Mouse (Mus musculus): ENCODE results near the gene Tgm7. TPM values are rescaled to one million over a fixed set of nuclear protein-coding genes. Genes with fewer than 3 reads are reported as not detected.

The Tgm7 gene
- polyA plus RNA-seq, 1 experiment from 2014 or later, result not detected

DNA sequence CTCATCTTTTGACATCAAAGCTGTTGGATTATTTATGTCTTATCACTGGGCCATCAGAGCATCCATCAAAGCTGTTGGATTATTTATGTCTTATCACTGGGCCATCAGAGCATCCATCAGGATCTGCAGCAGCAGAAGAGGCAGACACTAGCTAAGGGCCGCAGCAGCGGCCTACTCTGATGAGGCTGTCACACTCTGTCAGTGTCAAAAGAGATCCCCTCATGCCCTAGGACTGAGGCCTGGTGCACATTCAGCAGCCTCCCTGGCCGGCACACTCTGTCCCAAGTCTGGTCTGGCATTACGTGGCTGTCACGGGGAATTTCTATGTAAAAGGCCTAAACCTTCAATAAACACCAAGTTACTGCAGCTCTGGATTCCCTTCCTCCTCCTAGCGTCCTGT lies 40.1 kb downstream of the Tgm7 start:
- Histone ChIP-seq H3K9ac (replicated peaks) (no peak overlapping the region), H3K27me3 (no peaks in the 10 kb centered on the region), H3K9me3 (no peaks in the 10 kb centered on the region), H3K4me3 (replicated peaks) (no peak overlapping the region), H3K36me3 (no peaks in the 10 kb centered on the region), H3K4me1 (replicated peaks) (no peaks in the 10 kb centered on the region), H3K4me2 (no peak overlapping the region), H3K27ac (no peak overlapping the region)
- WGBS, result 68% methylated on average over 6 of the region's 6 CpGs
- ATAC-seq (ENCODE audit: insufficient number of reproducible peaks, insufficient read depth, low FRiP score, low TSS enrichment, low read depth), result no peak

DNA sequence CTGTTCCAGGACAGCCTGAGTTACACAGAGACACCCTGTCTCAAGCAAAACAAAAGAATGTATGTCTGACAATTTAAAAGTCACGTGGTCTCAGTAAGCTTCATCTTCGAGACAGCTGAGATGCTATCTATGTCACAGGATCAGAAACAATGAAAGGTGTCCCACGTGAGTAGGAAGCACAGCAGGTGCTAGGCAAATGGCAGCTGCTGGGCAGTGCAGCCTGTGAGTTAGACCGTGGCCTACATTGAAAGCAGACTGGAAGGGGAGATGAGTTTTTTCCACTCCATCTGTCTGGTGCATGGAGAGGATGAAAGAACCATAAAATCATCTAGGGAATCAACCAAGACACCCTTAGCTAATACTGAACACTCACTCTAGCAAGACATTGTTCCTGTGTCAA lies 42.5 kb downstream of the Tgm7 start:
- no peak for ATAC-seq (ENCODE audit: insufficient number of reproducible peaks, insufficient read depth, low FRiP score, low TSS enrichment, low read depth)
- Histone ChIP-seq H3K9me3 (no peaks in the 10 kb centered on the region), H3K4me2 (no peak overlapping the region), H3K4me1 (replicated peaks) (no peaks in the 10 kb centered on the region), H3K27ac (no peak overlapping the region), H3K4me3 (replicated peaks) (no peak overlapping the region), H3K9ac (replicated peaks) (no peak overlapping the region), H3K36me3 (no peaks in the 10 kb centered on the region), H3K27me3 (no peaks in the 10 kb centered on the region)
- whole genome bisulfite sequencing, result 73% methylated on average over 4 of the region's 4 CpGs

DNA sequence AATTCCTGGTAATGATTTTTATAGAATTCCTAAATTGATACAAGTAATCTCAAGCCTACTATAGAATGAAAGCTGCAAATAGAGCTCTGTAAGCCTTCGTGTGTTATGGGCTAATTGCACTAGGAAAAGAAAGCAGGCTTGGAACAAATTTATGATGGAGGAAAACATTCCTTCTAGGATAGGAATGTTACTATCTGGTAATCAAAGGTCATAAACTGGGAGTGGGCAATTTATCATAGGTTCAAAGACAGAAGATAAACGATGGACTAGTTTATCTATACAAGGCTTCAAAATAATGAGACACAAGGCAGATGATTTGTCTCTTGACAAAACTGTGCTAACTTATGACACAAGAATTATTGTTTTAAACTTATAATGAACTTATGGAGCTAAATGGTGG lies 48.3 kb downstream of the Tgm7 start:
- H3K4me1 ChIP-seq (replicated peaks), result no peaks in the 10 kb centered on the region
- no peak overlapping the region for H3K4me3 ChIP-seq (replicated peaks)
- no peak overlapping the region for H3K9ac ChIP-seq (replicated peaks)
- ATAC-seq (ENCODE audit: insufficient number of reproducible peaks, insufficient read depth, low FRiP score, low TSS enrichment, low read depth), result no peak
- H3K9me3 ChIP-seq, result no peaks in the 10 kb centered on the region
- H3K27me3 ChIP-seq, result no peaks in the 10 kb centered on the region
- 58% methylated on average over 2 of the region's 2 CpGs for WGBS
- H3K36me3 ChIP-seq, result no peaks in the 10 kb centered on the region
- no peak overlapping the region for H3K27ac ChIP-seq
- no peak overlapping the region for H3K4me2 ChIP-seq

DNA sequence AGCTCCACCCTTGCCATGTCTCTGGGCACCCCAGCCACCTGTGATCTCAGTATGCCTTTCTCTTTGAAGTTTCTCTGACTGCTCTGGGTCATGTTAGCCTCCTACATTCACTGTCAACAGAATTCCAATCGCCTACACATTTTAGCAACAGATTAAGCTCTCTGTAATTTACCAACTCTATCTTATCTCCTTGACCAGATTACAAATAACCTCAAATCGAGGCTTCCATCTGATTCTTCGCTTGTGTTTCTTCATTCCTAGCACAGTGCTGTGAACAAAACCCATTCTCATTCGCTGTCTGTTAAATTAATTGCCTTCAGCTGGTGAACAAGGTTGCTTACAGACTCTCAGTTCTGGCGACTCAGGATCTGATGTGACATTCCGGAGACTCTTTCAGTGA lies 51.6 kb downstream of the Tgm7 start:
- Histone ChIP-seq H3K4me3 (replicated peaks) (no peak overlapping the region), H3K9ac (replicated peaks) (no peak overlapping the region), H3K9me3 (no peaks in the 10 kb centered on the region), H3K36me3 (no peaks in the 10 kb centered on the region), H3K4me2 (no peak overlapping the region), H3K27ac (no peak overlapping the region), H3K27me3 (no peaks in the 10 kb centered on the region), H3K4me1 (replicated peaks) (no peaks in the 10 kb centered on the region)
- 61% methylated on average over 6 of the region's 6 CpGs for WGBS
- no peak for ATAC-seq (ENCODE audit: insufficient number of reproducible peaks, insufficient read depth, low FRiP score, low TSS enrichment, low read depth)

DNA sequence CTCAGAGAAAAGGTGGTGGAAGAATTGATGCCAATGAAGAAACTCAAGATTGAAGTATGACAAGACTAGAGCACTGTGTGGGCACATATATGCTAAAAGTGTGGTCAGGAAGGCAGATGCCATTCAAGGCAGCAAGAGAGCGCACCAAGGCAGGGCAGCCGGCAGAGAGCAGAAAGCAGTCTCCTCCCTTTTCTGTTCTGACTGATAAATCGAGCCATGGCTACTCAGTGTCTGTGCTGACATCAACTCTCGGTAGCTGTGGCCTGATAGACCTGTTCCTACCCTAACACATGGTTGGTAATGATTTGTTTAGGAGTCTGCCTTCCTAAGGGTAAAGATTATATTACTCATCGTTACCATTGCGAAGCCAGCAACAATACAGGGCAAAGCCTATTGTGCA lies 53.7 kb downstream of the Tgm7 start:
- H3K9ac ChIP-seq (replicated peaks), result no peak overlapping the region
- H3K9me3 ChIP-seq, result no peaks in the 10 kb centered on the region
- no peaks in the 10 kb centered on the region for H3K4me1 ChIP-seq (replicated peaks)
- 88% methylated on average over 6 of the region's 6 CpGs for WGBS
- H3K27ac ChIP-seq, result no peak overlapping the region
- no peaks in the 10 kb centered on the region for H3K27me3 ChIP-seq
- ATAC-seq (ENCODE audit: insufficient number of reproducible peaks, insufficient read depth, low FRiP score, low TSS enrichment, low read depth), result no peak
- no peak overlapping the region for H3K4me2 ChIP-seq
- H3K36me3 ChIP-seq, result no peaks in the 10 kb centered on the region
- no peak overlapping the region for H3K4me3 ChIP-seq (replicated peaks)

DNA sequence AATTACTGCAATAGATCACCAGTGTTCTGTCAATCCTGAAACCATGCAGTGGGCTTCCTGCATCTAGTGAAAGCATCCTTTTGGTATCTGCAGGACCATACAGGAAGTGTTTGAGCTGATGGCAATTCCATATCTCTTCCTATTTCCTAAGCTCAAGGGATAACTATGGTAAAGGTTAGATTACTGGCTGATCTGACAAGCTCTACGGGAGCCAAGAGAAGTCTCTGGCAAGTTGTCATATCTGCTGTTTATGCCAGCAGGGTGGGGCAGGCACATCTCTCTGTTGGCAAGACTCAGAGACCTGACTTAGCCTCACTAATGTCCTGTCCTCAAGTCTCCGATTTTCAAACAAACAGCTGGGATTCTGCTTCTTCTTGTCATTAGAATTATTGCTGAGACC lies 55.5 kb downstream of the Tgm7 start:
- ATAC-seq (ENCODE audit: insufficient number of reproducible peaks, insufficient read depth, low FRiP score, low TSS enrichment, low read depth), result no peak

DNA sequence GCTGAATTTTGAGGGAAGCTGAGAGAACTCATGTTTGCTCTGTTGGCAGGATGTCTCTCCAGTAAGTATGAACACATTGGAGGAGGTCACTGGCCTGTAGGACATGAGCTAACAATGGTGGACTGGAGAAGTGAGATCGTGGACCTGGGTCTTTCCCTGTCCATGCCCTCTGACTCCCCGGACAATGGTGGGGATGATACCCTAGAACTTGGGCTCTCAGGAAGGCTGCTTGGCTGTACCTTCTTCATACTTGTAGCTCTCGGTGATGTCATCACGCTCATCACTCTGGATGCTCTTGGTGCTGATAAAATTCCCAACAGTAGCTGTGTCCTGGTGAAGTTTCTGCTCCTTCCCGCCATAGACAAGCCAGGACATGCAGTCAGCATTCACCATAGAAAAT lies 57.4 kb downstream of the Tgm7 start:
- 87% methylated on average over 5 of the region's 5 CpGs for WGBS
- Histone ChIP-seq H3K4me1 (replicated peaks) (no peaks in the 10 kb centered on the region), H3K9me3 (no peaks in the 10 kb centered on the region), H3K27me3 (no peaks in the 10 kb centered on the region), H3K4me2 (no peak overlapping the region), H3K27ac (no peak overlapping the region), H3K4me3 (replicated peaks) (no peak overlapping the region), H3K36me3 (no peaks in the 10 kb centered on the region), H3K9ac (replicated peaks) (no peak overlapping the region)
- ATAC-seq (ENCODE audit: insufficient number of reproducible peaks, insufficient read depth, low FRiP score, low TSS enrichment, low read depth), result no peak

More for the DNA sequence above, 55.5 kb downstream of the Tgm7 start:
- no peak overlapping the region for H3K4me3 ChIP-seq (replicated peaks)
- no peak overlapping the region for H3K9ac ChIP-seq (replicated peaks)
- no peak overlapping the region for H3K27ac ChIP-seq
- no peaks in the 10 kb centered on the region for H3K9me3 ChIP-seq
- H3K4me1 ChIP-seq (replicated peaks), result no peaks in the 10 kb centered on the region
- WGBS, result 69% methylated on average over 2 of the region's 2 CpGs
- no peaks in the 10 kb centered on the region for H3K36me3 ChIP-seq
- no peaks in the 10 kb centered on the region for H3K27me3 ChIP-seq
- H3K4me2 ChIP-seq, result no peak overlapping the region

DNA sequence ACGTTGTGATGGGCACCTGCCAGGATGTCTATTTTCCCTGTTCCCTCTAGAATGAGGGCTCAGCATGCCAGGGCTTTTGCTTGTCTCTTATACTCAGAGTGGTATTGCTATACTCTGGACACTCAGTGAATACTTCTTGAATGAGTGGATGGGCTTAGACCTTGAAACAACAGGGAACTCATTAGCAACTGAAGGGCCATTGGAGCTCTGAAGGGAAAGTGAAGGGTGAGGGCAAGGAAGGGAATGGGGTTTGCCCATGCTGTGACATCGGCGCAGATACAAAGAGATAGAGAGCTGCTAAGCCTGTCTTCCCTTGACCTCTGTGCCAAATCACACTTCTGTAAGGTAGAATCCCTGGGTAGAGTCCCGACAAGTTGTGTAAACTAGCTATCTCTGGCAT lies 63.9 kb downstream of the Tgm7 start:
- H3K4me2 ChIP-seq, result no peak overlapping the region
- no peak for ATAC-seq (ENCODE audit: insufficient number of reproducible peaks, insufficient read depth, low FRiP score, low TSS enrichment, low read depth)
- no peaks in the 10 kb centered on the region for H3K27me3 ChIP-seq
- H3K4me3 ChIP-seq (replicated peaks), result no peak overlapping the region
- H3K4me1 ChIP-seq (replicated peaks), result no peaks in the 10 kb centered on the region
- no peaks in the 10 kb centered on the region for H3K36me3 ChIP-seq
- no peak overlapping the region for H3K27ac ChIP-seq
- no peaks in the 10 kb centered on the region for H3K9me3 ChIP-seq
- WGBS, result 83% methylated on average over 4 of the region's 4 CpGs
- H3K9ac ChIP-seq (replicated peaks), result no peak overlapping the region

Other genes with a start within 250 kb of the Tgm7 start
- 29.5 and 32.4 TPM in 2 replicates for gene Ubr1, start 139.1 kb downstream of the Tgm7 start, polyA plus RNA-seq (2016; fragmentation: Nextera tagmentation; extraction: Ambion mirVana)
- gene Tmem62, start 132.8 kb downstream of the Tgm7 start, polyA plus RNA-seq (2016; fragmentation: Nextera tagmentation; extraction: Ambion mirVana), result 1.1 and 1.9 TPM in 2 replicates
- gene Ccndbp1, start 101.4 kb downstream of the Tgm7 start, polyA plus RNA-seq (2016; fragmentation: Nextera tagmentation; extraction: Ambion mirVana), result 40.3 and 40.9 TPM in 2 replicates
- 3.9 and 4.8 TPM in 2 replicates for gene Epb42, start 72.7 kb downstream of the Tgm7 start, polyA plus RNA-seq (2016; fragmentation: Nextera tagmentation; extraction: Ambion mirVana)
- gene Tgm5, start 24.0 kb downstream of the Tgm7 start, polyA plus RNA-seq (2016; fragmentation: Nextera tagmentation; extraction: Ambion mirVana), result not detected in 2 replicates
- gene Adal, start 30.6 kb upstream of the Tgm7 start, polyA plus RNA-seq (2016; fragmentation: Nextera tagmentation; extraction: Ambion mirVana), result 22.7 and 22.9 TPM in 2 replicates
- 22.9 and 23.4 TPM in 2 replicates for gene Lcmt2, start 30.9 kb upstream of the Tgm7 start, polyA plus RNA-seq (2016; fragmentation: Nextera tagmentation; extraction: Ambion mirVana)
- gene Tubgcp4, start 60.9 kb upstream of the Tgm7 start, polyA plus RNA-seq (2016; fragmentation: Nextera tagmentation; extraction: Ambion mirVana), result 75.6 and 84.2 TPM in 2 replicates
- gene Zscan29, start 61.3 kb upstream of the Tgm7 start, polyA plus RNA-seq (2016; fragmentation: Nextera tagmentation; extraction: Ambion mirVana), result 11.3 and 12.8 TPM in 2 replicates
- 132 and 136 TPM in 2 replicates for gene Trp53bp1, start 161.6 kb upstream of the Tgm7 start, polyA plus RNA-seq (2016; fragmentation: Nextera tagmentation; extraction: Ambion mirVana)
- gene Map1a, start 179.8 kb upstream of the Tgm7 start, polyA plus RNA-seq (2016; fragmentation: Nextera tagmentation; extraction: Ambion mirVana), result 2.5 and 3.0 TPM in 2 replicates
- 7.6 and 9.9 TPM in 2 replicates for gene Ppip5k1, start 245.6 kb upstream of the Tgm7 start, polyA plus RNA-seq (2016; fragmentation: Nextera tagmentation; extraction: Ambion mirVana)
- 1.6 and 2.1 TPM in 2 replicates for gene Ckmt1, start 247.9 kb upstream of the Tgm7 start, polyA plus RNA-seq (2016; fragmentation: Nextera tagmentation; extraction: Ambion mirVana)

Data from limb, embryonic 12.5 days (tissue).